Mouse (Mus musculus): Measurements from ENCODE around the gene Pex16. TPM values are rescaled to one million over a fixed set of nuclear protein-coding genes. Genes with fewer than 3 reads are reported as not detected.

Gene Pex16
- total RNA-seq, 4 experiments from 2014 or later: 31.2 to 36.1 (median 33.9) TPM

GRCm38 (mm10) chr2:92370375-92370774, 4.1 kb upstream of the Pex16 start:
- peak in 1 of 2 experiments; percentile 21 for DNase-seq (ENCODE audit: low spot score in 2 of 2)

GRCm38 (mm10) chr2:92370821-92371805, 3.4 kb upstream of the Pex16 start:
- DNase-seq (ENCODE audit: low spot score in 2 of 2): no peak

GRCm38 (mm10) chr2:92371971-92372690, 2.3 kb upstream of the Pex16 start:
- DNase-seq (ENCODE audit: low spot score in 2 of 2): no peak

GRCm38 (mm10) chr2:92372767-92373436, 1.6 kb upstream of the Pex16 start:
- DNase-seq (ENCODE audit: low spot score in 2 of 2): no peak

- no peak for DNase-seq (ENCODE audit: low spot score in 2 of 2)
Observed at GRCm38 (mm10) chr2:92373437-92373813, 1.1 kb upstream of the Pex16 start.

- peak; percentile 95 to 98 for DNase-seq (ENCODE audit: low spot score in 2 of 2)
Observed at GRCm38 (mm10) chr2:92375099-92375623, 685 bp downstream of the Pex16 start.

- no peak for DNase-seq (ENCODE audit: low spot score in 2 of 2)
Observed at GRCm38 (mm10) chr2:92375788-92376187, 1.3 kb downstream of the Pex16 start.

GRCm38 (mm10) chr2:92376300-92376699, 1.8 kb downstream of the Pex16 start:
- no peak for DNase-seq (ENCODE audit: low spot score in 2 of 2)

- no peak for DNase-seq (ENCODE audit: low spot score in 2 of 2)
Observed at GRCm38 (mm10) chr2:92377320-92377719, 2.8 kb downstream of the Pex16 start.

GRCm38 (mm10) chr2:92379783-92380494, 5.5 kb downstream of the Pex16 start:
- DNase-seq (ENCODE audit: low spot score in 2 of 2): no peak

- no peak for DNase-seq (ENCODE audit: low spot score in 2 of 2)
Observed at GRCm38 (mm10) chr2:92380495-92381050, 6.1 kb downstream of the Pex16 start.

GRCm38 (mm10) chr2:92381161-92381560, 6.7 kb downstream of the Pex16 start:
- DNase-seq (ENCODE audit: low spot score in 2 of 2): no peak

- DNase-seq (ENCODE audit: low spot score in 2 of 2): no peak
Observed at GRCm38 (mm10) chr2:92381901-92382588, 7.6 kb downstream of the Pex16 start, which contains the start of gene 1700029I15Rik. 1700029I15Rik (plus strand) TSS chr2:92382538.

GRCm38 (mm10) chr2:92382759-92383158, 8.3 kb downstream of the Pex16 start:
- no peak for DNase-seq (ENCODE audit: low spot score in 2 of 2)

- no peak for DNase-seq (ENCODE audit: low spot score in 2 of 2)
Observed at GRCm38 (mm10) chr2:92384101-92384500, 9.6 kb downstream of the Pex16 start.

GRCm38 (mm10) chr2:92385113-92386051, 10.9 kb downstream of the Pex16 start:
- DNase-seq (ENCODE audit: low spot score in 2 of 2): no peak

GRCm38 (mm10) chr2:92386821-92387570, 12.5 kb downstream of the Pex16 start:
- DNase-seq (ENCODE audit: low spot score in 2 of 2): no peak

GRCm38 (mm10) chr2:92387646-92388045, 13.2 kb downstream of the Pex16 start:
- DNase-seq (ENCODE audit: low spot score in 2 of 2): peak; percentile 62 to 83
